Mouse (Mus musculus) forebrain, embryonic 14.5 days (tissue): ENCODE data around the gene Akr1c18. TPM values are rescaled to one million over a fixed set of nuclear protein-coding genes. Genes with fewer than 3 reads are reported as not detected.
"Not testable (repeated sequence)": the region's sequence is repeated elsewhere in the genome, so short reads cannot be mapped to it uniquely, and the experiment has no call there.

Experiments
- ATAC-seq: fragments of 200-750 bp; cut with Nextera tagmentation; 2 replicates; pipeline ENCODE4 v1.8.0; 2017; ENCODE audit warnings: mild to moderate bottlenecking, moderate library complexity
- DNase-seq: peaks from one replicate; pipeline ENCODE4 v3.0.0-alpha.2; 2015; ENCODE audit warnings: low spot score
- H3K27ac ChIP-seq: fragments of 300-500 bp; sonication (generic); 2 replicates; pipeline ENCODE4 v1.5.1; 2014; ENCODE audit warnings: low read depth, mild to moderate bottlenecking, control low read depth, low read length, moderate library complexity
- H3K27me3 ChIP-seq: fragments of 300-500 bp; sonication (generic); replicated peaks from 2 replicates; pipeline ENCODE4 v1.6.1; 2014; ENCODE audit warnings: low read length, control low read depth, mixed read lengths; ENCODE audit not compliant: control insufficient read depth, insufficient read depth
- H3K36me3 ChIP-seq: fragments of 300-500 bp; sonication (generic); 2 replicates; pipeline ENCODE4 v1.6.1; 2014; ENCODE audit warnings: low read length, control low read depth; ENCODE audit not compliant: control insufficient read depth, insufficient read depth
- H3K4me1 ChIP-seq: fragments of 300-500 bp; sonication (generic); 2 replicates; pipeline ENCODE4 v1.6.1; 2014; ENCODE audit warnings: antibody characterized with exemption, low read length, control low read depth; ENCODE audit not compliant: control insufficient read depth, insufficient read depth
- H3K4me2 ChIP-seq: fragments of 300-500 bp; sonication (generic); 2 replicates; pipeline ENCODE4 v1.6.1; 2014; ENCODE audit warnings: mild to moderate bottlenecking, control low read depth, low read length
- H3K4me3 ChIP-seq: fragments of 300-500 bp; sonication (generic); 2 replicates; pipeline ENCODE4 v1.5.1; 2014; ENCODE audit warnings: low read depth, low read length, control low read depth
- H3K9ac ChIP-seq: fragments of 300-500 bp; sonication (generic); 2 replicates; pipeline ENCODE4 v1.6.1; 2014; ENCODE audit warnings: mild to moderate bottlenecking, low read length, control low read depth, moderate library complexity
- H3K9me3 ChIP-seq: fragments of 300-500 bp; sonication (generic); replicated peaks from 2 replicates; pipeline ENCODE4 v1.6.1; 2016; ENCODE audit warnings: low read length, control low read depth, mixed read lengths; ENCODE audit not compliant: control insufficient read depth
- WGBS: fragments of 180-500 bp; shearing (Covaris S2); extraction: QIAGEN DNeasy Blood & Tissue Kit; methylation state at CpG from one replicate; pipeline ENCODE4 v1.1.7; 2014; 5-methylcytosine and 5-hydroxymethylcytosine counted together
- polyA plus RNA-seq: library from polyadenylated mRNA; unstranded; fragments of >200 nt; fragmentation: Nextera tagmentation; extraction: Ambion mirVana; gene quantifications from 2 replicates; pipeline ENCODE4 v1.2.1, GENCODE M21; 2014

The Akr1c18 gene
- 0.20 TPM in 1 of 2 replicates, not detected in the other for polyA plus RNA-seq

GRCm38 (mm10) chr13:4150518-4150917, at the start of gene Akr1c18:
Akr1c18 (minus strand) TSS chr13:4150654.
- H3K9ac ChIP-seq = no peak within 1 kb of the TSS
- WGBS = 70% methylated on average over 5 of the region's 5 CpGs
- H3K4me1 ChIP-seq = no peaks in the 10 kb centered on the region
- H3K27me3 ChIP-seq = no peaks in the 10 kb centered on the region
- DNase-seq (peak; percentile 2), ATAC-seq (no peak)
- H3K4me3 ChIP-seq = no peak within 1 kb of the TSS
- no peak within 1 kb of the TSS for H3K27ac ChIP-seq
- no peaks in the 10 kb centered on the region for H3K9me3 ChIP-seq
- no peaks in the 10 kb centered on the region for H3K36me3 ChIP-seq
- H3K4me2 ChIP-seq = no peak within 1 kb of the TSS

- no peak overlapping the region for H3K27ac ChIP-seq
- DNase-seq (no peak), ATAC-seq (no peak)
- no peaks in the 10 kb centered on the region for H3K36me3 ChIP-seq
- H3K9me3 ChIP-seq = no peaks in the 10 kb centered on the region
- 80% methylated on average over 3 of the region's 3 CpGs for WGBS
- no peak overlapping the region for H3K4me3 ChIP-seq
- no peak overlapping the region for H3K4me2 ChIP-seq
- no peaks in the 10 kb centered on the region for H3K27me3 ChIP-seq
- no peak overlapping the region for H3K9ac ChIP-seq
- no peaks in the 10 kb centered on the region for H3K4me1 ChIP-seq
Observed at GRCm38 (mm10) chr13:4192511-4192910, 42.1 kb upstream of the Akr1c18 start.

- Histone ChIP-seq H3K9me3 (no peaks in the 10 kb centered on the region), H3K9ac (no peak within 1 kb of the TSS), H3K36me3 (no peaks in the 10 kb centered on the region), H3K27me3 (no peaks in the 10 kb centered on the region), H3K4me2 (no peak within 1 kb of the TSS), H3K27ac (no peak within 1 kb of the TSS), H3K4me3 (no peak within 1 kb of the TSS), H3K4me1 (no peaks in the 10 kb centered on the region)
- ATAC-seq (0 out of 2 replicates have a peak, but pooled peaks have one; percentile 18), DNase-seq (peak; percentile 17)
- 44% methylated on average over 3 of the region's 3 CpGs for WGBS
Observed at GRCm38 (mm10) chr13:4190904-4191303, 40.5 kb upstream of the Akr1c18 start, which contains the start of gene Akr1c13. Akr1c13 (plus strand) TSS chr13:4191150.

- ATAC-seq = no peak
Observed at GRCm38 (mm10) chr13:4188174-4188573, 37.7 kb upstream of the Akr1c18 start.

GRCm38 (mm10) chr13:4186641-4187411, 36.4 kb upstream of the Akr1c18 start:
- WGBS = 77% methylated on average over 7 of the region's 7 CpGs
- H3K27ac ChIP-seq, H3K9me3 ChIP-seq, H3K4me1 ChIP-seq, H3K27me3 ChIP-seq, H3K4me3 ChIP-seq, H3K4me2 ChIP-seq, H3K9ac ChIP-seq, ATAC-seq, H3K36me3 ChIP-seq: not testable (repeated sequence)
- peak; percentile 0 for DNase-seq

More at GRCm38 (mm10) chr13:4188174-4188573, 37.7 kb upstream of the Akr1c18 start:
- 84% methylated on average over 2 of the region's 2 CpGs for WGBS
- no peaks in the 10 kb centered on the region for H3K27me3 ChIP-seq
- no peak overlapping the region for H3K9ac ChIP-seq
- no peak overlapping the region for H3K4me3 ChIP-seq
- DNase-seq = peak; percentile 10
- H3K4me1 ChIP-seq = no peaks in the 10 kb centered on the region
- H3K9me3 ChIP-seq = no peaks in the 10 kb centered on the region
- no peak overlapping the region for H3K4me2 ChIP-seq
- no peak overlapping the region for H3K27ac ChIP-seq
- H3K36me3 ChIP-seq = no peaks in the 10 kb centered on the region

- ATAC-seq (no peak), DNase-seq (no peak)
- Histone ChIP-seq H3K9ac (no peak overlapping the region), H3K9me3 (no peaks in the 10 kb centered on the region), H3K27ac (no peak overlapping the region), H3K27me3 (no peaks in the 10 kb centered on the region), H3K36me3 (no peaks in the 10 kb centered on the region), H3K4me1 (no peaks in the 10 kb centered on the region), H3K4me3 (no peak overlapping the region), H3K4me2 (no peak overlapping the region)
- 52% methylated on average over 9 of the region's 9 CpGs for WGBS
Observed at GRCm38 (mm10) chr13:4183116-4183515, 32.7 kb upstream of the Akr1c18 start.

GRCm38 (mm10) chr13:4181321-4181720, 30.9 kb upstream of the Akr1c18 start:
- not testable (repeated sequence) for H3K9ac ChIP-seq, H3K4me2 ChIP-seq, H3K36me3 ChIP-seq, H3K27ac ChIP-seq, H3K4me3 ChIP-seq, H3K4me1 ChIP-seq, H3K9me3 ChIP-seq, H3K27me3 ChIP-seq, ATAC-seq, DNase-seq
- WGBS = 91% methylated on average over 4 of the region's 4 CpGs

- Histone ChIP-seq H3K4me1 (no peaks in the 10 kb centered on the region), H3K4me2 (no peak overlapping the region), H3K27ac (no peak overlapping the region), H3K27me3 (no peaks in the 10 kb centered on the region), H3K36me3 (no peaks in the 10 kb centered on the region), H3K9ac (no peak overlapping the region), H3K9me3 (no peaks in the 10 kb centered on the region), H3K4me3 (no peak overlapping the region)
- ATAC-seq = no peak
- 79% methylated on average over 2 of the region's 2 CpGs for WGBS
- no peak for DNase-seq
Observed at GRCm38 (mm10) chr13:4172978-4173377, 22.5 kb upstream of the Akr1c18 start.

- no peaks in the 10 kb centered on the region for H3K4me1 ChIP-seq
- WGBS = 49% methylated on average over 1 of the region's 1 CpGs
- no peaks in the 10 kb centered on the region for H3K27me3 ChIP-seq
- DNase-seq = no peak
- H3K4me2 ChIP-seq = no peak overlapping the region
- no peaks in the 10 kb centered on the region for H3K36me3 ChIP-seq
- no peak for ATAC-seq
- no peak overlapping the region for H3K9ac ChIP-seq
- H3K27ac ChIP-seq = no peak overlapping the region
- H3K4me3 ChIP-seq = no peak overlapping the region
- no peaks in the 10 kb centered on the region for H3K9me3 ChIP-seq
Observed at GRCm38 (mm10) chr13:4168006-4168405, 17.6 kb upstream of the Akr1c18 start.
